Mouse (Mus musculus): Measurements from ENCODE around the gene Paxip1. TPM values are rescaled to one million over a fixed set of nuclear protein-coding genes. Genes with fewer than 3 reads are reported as not detected.

Gene Paxip1
- total RNA-seq, 4 experiments from 2014 or later: 33.4 to 43.9 (median 38.5) TPM

GRCm38 (mm10) chr5:27730666-27731065 is 60.8 kb downstream of the Paxip1 start:
- peak in 1 of 2 experiments; percentile 31 for DNase-seq (ENCODE audit: low spot score in 2 of 2)

GRCm38 (mm10) chr5:27724460-27724859 is 67.0 kb downstream of the Paxip1 start:
- DNase-seq (ENCODE audit: low spot score in 2 of 2): no peak

GRCm38 (mm10) chr5:27719311-27719710 is 72.2 kb downstream of the Paxip1 start:
- no peak for DNase-seq (ENCODE audit: low spot score in 2 of 2)

- DNase-seq (ENCODE audit: low spot score in 2 of 2): peak in 1 of 2 experiments; percentile 72
Observed at GRCm38 (mm10) chr5:27717301-27717700, 74.2 kb downstream of the Paxip1 start.

GRCm38 (mm10) chr5:27716026-27716425 is 75.5 kb downstream of the Paxip1 start:
- DNase-seq (ENCODE audit: low spot score in 2 of 2): no peak

GRCm38 (mm10) chr5:27714356-27714755 is 77.1 kb downstream of the Paxip1 start:
- DNase-seq (ENCODE audit: low spot score in 2 of 2): no peak

GRCm38 (mm10) chr5:27711461-27712192 is 79.9 kb downstream of the Paxip1 start:
- no peak for DNase-seq (ENCODE audit: low spot score in 2 of 2)

GRCm38 (mm10) chr5:27708209-27708608 is 83.3 kb downstream of the Paxip1 start:
- DNase-seq (ENCODE audit: low spot score in 2 of 2): no peak

GRCm38 (mm10) chr5:27707283-27707682 is 84.2 kb downstream of the Paxip1 start:
- no peak for DNase-seq (ENCODE audit: low spot score in 2 of 2)

GRCm38 (mm10) chr5:27706551-27706950 is 84.9 kb downstream of the Paxip1 start:
- DNase-seq (ENCODE audit: low spot score in 2 of 2): no peak

- DNase-seq (ENCODE audit: low spot score in 2 of 2): no peak
Observed at GRCm38 (mm10) chr5:27705020-27705419, 86.5 kb downstream of the Paxip1 start.

GRCm38 (mm10) chr5:27702482-27702881 is 89.0 kb downstream of the Paxip1 start:
- DNase-seq (ENCODE audit: low spot score in 2 of 2): no peak

Other genes with a start within 250 kb of the Paxip1 start
- 10 to 100 TPM; 11.2 to 12.9 (median 12.4) TPM for gene Htr5a, start 50.5 kb upstream of the Paxip1 start, total RNA-seq (2022)

Measured in left cerebral cortex, adult 8-10 months (tissue).